Mouse (Mus musculus): Measurements from ENCODE around the gene Mylk.
A peak's percentile ranks its signal among the peaks of the same experiment; 100 is the strongest.
"Not testable (repeated sequence)": the region's sequence is repeated elsewhere in the genome, so short reads cannot be mapped to it uniquely, and the experiment has no call there.

The Mylk gene

DNA sequence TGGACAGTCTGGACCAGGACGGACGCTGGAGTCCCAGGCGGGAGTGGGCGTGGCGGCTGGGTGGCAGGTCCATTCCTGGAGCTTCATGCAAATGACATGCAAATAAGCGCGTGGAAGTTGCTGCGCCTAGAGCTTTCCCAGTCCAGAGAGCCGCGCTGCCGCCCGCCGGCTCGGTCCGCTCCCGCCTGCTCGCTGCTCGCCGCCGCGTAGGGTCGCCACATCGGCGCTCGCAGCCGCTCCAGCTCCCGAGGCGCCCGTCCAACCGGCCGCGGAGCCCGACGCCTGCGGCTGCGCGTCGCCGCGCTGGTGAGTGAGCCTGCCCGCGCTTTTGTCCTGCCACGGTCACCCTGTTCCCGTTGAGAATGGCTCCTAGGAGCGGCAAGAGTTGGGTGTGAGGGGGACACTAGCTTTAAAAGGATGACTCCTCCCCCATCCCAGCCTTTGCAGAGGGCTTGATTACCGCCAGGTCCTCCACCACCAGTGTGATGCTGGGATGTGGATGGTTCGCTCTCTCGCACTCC lies at the start of gene Mylk:
Gene Mylk, plus strand, starts transcription at position 146 of the 521 bp plus-strand sequence.
- peak; percentile 20 for DNase-seq

DNA sequence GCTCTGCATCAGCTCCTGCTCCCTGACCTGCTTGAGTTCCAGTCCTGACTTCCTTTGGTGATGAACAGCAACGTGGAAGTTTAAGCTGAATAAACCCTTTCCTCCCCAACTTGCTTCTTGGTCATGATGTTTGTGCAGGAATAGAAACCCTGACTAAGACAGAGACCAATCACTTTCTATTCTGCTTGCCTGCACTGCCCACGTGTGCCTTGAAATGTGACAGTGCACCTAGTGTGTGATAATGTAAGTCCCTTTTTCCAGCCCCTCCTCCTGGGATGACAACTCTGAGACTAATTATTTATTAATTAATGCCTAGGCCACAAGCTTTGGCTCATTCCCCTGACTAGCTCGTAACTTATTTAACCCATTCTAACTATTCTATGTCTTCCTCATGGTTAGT lies 46.3 kb upstream of the Mylk start:
- not testable (repeated sequence) for DNase-seq

DNA sequence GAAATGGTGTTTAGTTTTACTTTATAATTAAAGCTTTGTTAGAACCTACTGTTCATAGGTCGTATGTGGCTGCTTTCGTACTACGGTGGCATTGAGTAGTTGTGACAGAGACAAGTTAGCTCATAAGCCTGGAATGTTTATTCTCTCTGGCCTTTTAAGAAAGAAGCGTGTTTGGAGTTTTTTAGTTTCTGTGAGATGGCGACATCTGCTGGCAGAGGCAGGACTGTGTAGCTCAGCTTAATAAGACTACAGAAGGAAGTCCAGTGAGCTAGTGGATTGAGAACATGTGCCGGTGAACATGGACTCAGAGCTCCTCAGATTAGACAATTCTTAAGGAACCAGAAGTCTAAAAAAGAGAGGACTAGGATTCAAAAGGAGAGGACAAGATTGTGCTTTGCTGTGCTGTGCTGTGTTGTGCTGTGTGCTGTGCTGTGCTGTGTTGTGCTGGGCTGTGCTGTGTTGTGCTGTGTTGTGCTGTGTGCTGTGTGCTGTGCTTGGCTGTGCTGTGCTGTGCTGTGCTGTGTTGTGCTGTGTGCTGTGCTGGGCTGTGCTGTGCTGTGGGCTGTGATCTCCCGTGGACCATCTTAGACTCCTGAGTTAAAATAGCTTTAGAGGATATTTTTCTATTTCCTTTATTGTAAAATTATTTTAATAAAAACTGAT lies 44.7 kb upstream of the Mylk start:
- DNase-seq = peak; percentile 61

DNA sequence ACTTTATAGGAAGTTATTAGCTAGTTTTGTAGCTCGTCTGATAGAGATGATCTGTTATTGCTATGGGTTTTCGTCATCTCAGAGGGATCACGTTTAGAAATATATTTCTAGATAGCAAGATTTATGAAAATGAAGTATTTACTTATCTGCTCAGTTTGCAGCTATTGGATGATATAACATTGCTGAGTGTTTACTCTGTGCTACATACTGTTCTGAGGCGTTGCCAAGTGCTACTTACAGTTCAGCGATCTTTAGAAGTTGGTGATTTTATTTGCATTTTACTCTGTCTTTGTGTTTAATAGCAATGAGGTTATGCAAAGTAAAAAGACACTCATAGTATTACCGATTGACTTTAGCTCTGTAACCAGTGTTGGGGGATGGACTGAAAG lies 44.2 kb upstream of the Mylk start:
- DNase-seq = no peak

DNA sequence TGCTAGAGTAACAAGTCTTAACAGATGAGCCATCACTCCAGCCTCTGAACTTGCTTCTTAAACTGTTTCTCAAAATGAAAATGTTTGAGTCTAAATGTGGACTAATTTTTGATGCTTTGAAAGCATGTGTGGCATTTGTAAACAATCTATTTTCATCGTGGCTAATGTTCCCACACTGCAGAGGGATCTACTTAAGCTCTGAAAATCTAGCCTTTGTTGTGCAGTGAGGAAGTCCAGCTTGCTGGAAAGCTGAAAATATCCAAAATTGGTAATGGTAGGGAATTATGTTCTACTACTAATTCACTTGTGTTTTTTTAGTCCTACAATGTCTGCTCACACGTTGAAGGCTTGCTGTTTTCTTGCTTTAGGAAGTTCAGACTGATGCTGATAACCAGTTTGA lies 39.0 kb upstream of the Mylk start:
- DNase-seq = no peak

DNA sequence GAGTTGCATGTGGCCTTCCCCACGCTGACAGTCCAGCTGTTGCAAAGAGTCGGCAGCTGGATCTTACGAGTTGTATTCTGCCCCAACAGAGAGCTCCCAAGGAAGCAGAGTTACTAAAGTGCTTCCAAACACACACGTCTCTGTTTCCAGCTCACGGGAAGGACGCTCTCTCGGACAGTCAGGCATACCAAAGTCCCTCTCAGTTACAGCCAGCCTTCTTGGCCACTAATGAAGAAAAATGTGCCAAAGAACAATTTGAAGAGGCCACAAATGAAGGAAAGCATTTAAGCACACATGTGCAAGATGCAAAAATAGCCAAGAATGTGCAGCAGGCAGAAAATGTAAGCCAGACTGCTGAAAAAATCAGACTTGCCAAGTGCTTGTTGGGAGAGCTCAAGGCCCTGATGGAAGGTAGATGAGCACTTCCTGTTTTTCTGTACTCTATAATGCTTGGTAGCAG lies 38.5 kb upstream of the Mylk start:
- DNase-seq = no peak

DNA sequence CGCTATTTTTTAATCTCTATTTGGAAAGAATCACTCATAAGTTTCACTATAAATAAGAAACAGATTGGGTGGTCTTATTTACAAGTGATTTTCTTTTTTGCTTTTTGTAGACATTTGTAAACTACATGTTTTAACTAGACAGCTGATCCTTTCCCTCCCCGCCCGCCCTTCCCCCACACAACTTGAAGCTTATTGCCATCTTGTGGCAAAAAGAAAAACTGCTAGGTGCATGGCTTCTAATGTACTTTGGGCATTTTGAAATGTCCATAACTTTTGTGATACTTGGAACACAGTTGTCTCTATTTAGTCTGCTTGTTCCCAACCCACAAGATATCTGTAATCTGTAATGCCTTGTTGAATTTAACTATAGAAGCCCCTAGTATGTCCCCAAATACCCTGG lies 33.5 kb upstream of the Mylk start:
- DNase-seq = no peak

DNA sequence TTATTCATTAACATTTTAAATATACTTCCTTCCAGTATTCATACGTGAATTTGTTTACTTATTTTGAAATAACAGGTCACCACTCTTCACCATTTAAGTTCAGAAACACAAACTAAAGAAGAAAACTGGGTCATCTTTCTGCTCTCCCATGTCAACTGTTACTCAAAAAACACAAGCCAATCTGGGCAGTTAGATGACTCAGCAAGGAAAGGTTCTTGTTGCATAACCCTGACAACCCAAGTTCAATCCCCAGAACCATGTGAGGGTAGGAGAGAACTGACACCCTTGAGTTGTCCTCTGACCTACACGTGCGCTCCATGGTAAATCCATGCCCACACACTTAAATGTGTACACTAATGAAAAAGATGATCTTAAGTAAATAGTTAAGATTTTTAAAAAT lies 19.9 kb upstream of the Mylk start:
- DNase-seq = no peak

DNA sequence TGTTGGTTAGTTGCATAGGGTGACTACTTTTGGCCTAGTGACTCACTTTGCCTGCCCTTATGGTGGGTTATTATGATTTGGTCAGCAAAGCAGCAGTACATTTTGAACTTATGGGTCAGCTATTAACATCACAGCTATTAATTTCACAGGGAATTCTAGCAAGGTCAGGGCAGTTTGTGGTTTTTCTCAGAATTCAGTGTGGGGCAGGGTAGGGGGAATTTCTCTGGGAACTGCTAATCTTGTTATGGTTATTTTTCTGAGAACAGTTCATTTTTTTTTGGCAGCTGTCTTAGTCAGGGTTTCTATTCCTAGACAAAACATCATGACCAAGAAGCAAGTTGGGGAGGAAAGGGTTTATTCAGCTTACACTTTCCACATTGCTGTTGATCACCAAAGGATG lies 16.4 kb upstream of the Mylk start:
- DNase-seq = not testable (repeated sequence)

DNA sequence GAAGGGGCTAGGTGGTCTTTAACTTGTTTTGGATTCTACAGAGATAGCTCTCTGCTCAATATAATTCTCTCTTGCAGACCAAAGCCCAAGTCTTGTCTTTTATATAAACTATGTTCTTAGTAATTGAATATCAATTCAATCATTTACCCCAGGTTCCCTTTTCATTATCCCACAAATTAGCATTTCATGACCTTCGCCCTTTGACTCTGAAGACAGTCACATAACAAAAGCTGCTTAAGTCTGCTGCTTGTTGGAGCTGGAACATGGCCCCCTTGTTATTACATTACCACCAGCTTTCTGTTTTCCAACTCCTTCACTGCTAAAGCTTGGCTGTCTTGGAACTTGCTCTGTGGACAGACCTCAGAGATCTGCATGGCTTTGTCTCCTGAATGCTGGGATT lies 15.6 kb upstream of the Mylk start:
- DNase-seq = no peak

DNA sequence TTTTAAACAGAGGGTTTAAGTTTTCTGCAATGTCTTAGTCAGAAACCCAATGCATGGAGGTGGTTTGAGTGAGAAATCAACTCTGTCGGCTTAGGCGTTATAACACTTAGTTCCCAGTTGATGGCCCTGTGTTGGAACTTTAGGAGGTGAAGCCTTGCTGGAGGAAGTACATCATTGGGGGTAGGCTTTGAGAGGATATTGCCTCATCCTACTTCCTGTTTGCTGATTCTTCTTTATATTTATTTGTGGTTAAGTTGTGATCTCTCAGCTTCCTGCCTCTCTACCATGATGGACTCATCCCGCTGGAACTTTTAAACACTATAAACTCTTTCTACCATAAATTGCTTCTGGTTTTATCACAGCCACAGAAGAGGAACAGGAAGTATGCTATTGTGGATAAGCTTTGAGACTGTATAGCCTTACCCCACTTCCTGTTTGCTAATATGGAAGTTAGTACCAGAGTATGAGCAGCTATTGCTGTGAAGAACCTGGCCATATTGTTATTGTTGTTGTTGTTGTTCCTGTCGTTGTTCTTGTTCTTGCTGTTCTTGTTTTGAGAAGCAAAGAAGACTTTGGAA lies 6.3 kb upstream of the Mylk start:
- no peak for DNase-seq

DNA sequence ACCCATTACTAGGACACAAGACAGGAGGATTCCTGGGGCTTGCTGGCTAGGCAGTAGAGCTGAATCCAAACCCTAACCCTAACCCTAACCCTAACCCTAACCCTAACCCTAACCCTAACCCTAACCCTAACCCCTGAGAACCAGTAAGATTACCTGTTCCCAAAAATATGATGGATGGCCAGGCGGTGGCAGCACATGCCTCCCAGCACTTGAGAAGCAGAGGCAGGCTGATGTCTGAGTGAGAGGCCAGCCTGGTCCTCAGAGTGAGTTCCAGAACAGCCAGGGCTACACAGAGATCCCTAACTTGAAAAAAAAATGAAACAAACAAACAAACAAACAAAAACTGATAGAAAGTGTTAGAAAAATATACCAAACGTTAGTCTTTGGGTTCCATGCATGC lies 2.1 kb upstream of the Mylk start:
- DNase-seq = no peak

DNA sequence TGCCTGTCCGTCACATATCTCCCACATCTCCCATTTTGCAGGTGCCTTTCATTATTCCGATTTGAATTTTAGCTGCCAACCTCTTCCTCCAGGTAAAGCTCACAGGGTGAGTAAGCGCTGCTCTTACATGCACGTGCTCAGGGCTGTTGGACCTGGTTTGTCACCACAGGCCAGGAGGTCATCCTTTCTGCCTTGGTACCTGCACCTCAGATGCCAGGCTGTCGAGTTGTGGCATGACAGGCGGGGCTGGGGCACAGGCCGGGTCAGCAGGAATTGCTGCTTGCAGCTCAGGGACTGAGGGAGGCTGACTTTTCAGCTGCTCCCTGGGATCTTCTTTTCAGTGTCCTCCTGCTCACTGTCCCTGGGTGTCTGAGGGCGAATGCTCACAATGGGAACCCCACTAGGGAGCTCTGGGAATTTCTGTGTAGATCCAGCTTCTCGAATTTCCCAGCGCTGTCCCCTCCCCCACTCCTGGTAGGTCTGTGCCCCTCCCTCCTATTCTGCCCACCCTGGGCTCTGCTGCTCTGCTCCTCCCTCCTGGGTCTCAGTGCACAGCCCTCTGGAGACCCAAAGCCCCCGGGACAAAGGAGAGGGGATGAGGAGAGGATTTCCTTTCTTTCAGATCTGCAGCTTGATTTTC lies 3.2 kb downstream of the Mylk start:
- DNase-seq = no peak

DNA sequence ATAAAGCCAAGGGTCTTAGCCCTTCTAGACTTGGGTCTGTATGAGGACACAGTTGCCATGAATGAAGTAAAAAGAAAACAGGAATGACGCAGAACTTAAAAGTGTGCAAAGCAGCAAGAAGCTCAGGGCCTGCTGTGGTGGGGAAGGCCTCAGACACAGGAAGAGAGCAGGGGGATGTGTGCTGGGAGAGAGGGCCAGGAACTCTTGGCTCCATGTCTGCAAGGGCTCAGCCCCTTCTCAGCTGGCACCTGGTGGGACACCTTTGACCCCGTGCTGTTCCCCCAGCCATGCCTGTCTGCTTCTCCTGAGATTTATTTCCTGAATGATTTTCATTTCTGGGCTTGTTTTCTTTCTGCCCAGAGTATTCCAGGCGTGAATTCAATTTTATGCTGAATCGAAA lies 4.5 kb downstream of the Mylk start:
- no peak for DNase-seq

DNA sequence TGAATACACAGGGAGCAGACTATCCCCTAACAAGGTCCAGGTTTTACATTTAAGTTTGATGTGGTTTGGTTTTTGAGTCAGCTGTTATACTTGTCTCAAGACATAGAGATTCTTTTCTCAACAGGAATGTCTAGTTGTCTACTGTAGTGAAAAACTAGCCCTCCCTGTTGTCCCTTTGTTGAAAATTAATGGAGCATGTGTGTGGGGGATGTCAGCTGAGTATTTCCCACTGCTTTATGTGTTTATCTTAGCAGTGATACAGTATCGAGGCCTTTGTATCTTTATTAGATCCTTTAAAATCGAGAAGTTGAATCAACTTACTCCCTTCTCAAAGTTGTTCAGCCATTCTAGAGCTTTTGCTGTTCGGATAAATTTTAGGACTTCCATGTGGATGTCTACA lies 7.0 kb downstream of the Mylk start:
- DNase-seq = no peak

DNA sequence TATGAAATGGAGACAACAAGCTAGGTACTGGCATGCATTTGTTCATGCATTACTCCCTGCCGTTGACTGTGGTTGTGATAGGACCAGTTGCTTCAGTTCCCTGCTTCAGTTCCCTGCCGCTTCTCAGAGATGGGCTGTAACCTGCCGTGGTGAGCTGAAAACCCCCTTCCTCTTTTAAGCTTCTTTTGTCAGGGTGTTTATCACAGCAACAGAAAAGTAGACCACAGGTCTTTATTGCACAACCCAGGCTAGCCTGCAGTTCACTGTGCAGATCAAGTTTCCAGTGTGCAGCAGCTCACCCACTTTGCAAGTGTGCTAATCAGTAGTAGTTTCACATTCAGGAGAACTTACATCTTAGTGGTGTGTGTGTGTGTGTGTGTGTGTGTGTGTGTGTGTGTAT lies 8.0 kb downstream of the Mylk start:
- no peak for DNase-seq

DNA sequence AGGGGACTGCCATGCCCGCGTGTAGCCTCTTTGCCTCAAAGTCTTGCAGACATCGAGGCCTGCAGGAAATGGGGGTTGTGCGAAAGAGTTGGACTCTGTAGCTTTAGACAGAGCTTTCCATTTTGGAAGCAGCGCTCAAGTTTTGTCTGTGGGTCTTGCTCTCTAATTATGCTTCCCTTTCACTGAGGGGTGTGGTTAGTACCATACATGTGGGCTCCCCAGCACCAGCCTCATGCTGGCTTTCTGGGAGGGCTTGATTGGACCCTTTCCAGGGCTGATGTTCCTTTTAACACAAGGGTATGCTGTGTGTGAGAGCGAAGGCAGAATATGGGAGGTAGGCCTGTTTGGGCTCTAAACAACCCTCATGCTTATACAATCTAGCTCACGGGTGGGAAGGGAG lies 12.0 kb downstream of the Mylk start:
- no peak for DNase-seq

DNA sequence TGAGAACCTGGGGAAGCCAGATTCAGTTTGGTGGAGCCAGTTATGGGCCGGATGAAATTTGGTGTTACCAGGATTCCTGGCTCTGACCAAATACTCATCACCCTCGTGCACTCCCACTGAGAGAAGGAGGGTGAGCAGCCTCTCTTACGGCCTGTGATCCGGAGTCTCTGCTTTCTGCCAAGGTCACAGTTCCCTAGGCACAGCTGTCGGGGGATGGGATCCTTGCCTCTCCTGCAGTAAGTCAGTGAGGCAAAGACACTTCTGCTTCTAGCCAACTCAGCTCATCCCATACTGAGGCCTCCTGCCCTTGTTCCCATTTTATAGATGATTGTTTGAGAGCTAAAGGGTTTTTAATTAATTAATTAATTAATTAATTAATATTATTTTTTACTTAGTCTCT lies 13.2 kb downstream of the Mylk start:
- DNase-seq = no peak

DNA sequence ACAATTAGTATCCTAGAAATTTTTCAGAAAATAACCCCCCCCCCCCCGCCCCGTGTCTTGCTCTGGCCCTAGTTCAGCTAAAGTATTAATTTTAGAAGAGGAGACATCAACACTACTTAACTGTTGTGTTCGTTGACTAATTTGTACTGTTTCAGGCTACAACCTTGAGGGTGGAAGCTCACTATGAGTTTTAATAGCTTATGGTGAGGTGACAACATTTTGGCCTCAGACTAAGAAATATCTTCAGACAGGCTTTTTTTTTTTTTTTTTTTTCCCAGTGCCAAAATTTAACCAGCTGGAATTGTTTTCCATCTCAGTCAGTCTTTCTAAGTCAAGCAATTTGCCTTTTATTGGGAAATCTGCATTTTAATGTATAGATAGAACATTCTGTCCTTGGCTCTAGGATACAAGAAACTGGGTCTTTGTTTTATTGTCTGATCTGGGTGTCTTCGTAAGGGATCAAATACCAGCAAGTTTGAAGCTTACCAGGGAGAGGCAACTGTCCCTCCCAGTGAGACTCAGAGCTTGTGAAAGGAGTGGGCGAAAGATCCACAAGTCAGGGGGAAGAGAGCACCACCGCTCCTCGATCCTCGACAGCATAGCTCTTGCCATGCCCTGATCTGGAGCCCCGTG lies 19.1 kb downstream of the Mylk start:
- DNase-seq = no peak

DNA sequence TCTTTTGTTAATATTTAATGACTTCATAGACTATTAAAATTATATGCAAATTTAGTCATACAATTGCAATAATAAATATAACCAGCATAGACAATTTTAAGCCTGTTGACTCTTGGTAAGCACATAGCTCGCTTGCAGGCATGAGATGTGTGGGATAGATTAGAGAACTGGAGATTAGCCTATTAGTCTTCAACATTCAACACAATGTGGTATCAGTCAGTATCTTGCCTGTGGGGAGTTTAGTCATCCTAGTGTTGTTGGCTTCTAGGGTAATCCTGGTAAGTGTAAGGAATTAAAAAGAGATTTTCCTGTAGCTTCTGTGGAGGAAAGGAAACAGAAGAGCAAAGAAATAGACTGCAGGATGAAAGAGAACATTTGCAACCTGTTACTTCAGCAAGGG lies 20.7 kb downstream of the Mylk start:
- no peak for DNase-seq

DNA sequence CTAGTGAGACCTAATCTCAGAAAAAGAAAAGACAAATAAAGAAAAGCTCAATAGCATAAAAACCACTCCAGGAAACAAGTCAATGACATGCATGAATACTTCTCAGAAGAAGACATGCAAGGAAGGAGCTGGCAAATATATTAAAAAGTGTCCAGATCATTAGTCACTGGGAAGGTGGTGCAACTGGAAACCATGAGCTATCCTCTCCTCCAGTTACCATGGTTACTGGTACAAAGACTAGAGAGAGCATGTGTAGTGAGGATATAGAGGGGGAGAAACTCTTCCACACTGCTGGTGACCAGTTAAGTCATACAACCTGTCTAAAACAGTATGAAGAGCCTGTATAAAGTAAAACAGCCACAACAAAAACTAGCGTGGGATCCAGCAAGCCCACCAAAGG lies 21.2 kb downstream of the Mylk start:
- no peak for DNase-seq

DNA sequence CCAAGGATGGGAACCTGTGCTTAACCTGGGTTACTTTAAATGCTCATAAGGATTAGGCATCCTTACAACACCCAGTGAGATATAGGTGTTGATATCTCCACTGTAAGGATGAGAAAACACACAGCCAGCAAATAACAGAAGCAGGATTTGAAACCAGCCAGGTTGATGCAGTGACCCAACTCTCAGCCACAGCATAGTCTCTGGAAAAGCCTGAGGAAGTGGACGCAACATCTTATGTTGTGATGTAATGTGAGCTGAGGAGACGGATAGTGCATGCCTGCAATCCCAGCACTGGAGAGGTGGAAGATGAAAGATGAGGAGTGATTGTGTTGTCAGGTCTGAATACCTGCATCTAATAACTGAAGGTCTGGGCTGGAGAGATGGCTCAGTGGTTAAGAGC lies 22.4 kb downstream of the Mylk start:
- no peak for DNase-seq

DNA sequence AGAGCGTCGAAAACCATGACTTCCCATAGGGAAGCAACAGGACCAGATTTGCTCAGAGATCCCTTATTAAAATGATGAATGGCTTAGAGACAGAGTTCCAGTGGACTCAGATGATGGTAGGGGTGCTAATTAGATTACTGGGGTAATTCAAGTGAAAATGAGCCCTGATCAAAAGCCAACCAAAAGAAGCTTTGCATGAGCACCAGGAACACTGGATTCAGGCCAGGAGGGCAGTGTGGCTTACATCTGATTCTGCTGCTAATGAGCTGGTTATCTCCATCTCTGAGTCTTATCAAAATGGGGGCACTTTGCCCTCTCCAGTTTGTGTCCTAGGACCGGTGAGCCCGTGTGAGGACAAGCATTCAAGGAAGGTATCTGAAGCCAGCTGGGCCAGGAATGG lies 23.4 kb downstream of the Mylk start:
- no peak for DNase-seq

DNA sequence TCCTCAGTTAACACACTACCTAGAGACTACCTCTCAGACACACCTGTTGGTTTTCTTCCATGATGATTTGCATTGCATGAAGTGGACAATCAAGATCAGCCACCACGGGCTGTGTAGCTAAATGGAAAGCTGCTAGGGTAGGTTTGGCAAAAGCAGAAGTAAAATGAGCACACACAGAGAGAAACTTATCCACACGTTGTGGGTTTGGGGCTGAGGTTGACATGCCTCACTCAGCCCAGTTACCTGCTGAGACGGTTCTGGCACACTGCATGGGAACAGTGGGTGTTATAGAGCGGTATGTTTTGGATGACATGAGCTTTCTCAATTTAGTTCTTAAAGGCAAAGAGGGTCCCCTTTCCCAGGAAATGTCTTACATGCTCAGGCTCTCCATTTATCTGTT lies 25.1 kb downstream of the Mylk start:
- DNase-seq = no peak
